Mouse (Mus musculus) cerebellum, adult 8-10 months (tissue): ENCODE measurements around the gene Strada.
"Not testable (repeated sequence)": the region's sequence is repeated elsewhere in the genome, so short reads cannot be mapped to it uniquely, and the experiment has no call there.

ENCODE experiments used
- DNase-seq: peaks from one replicate; pipeline ENCODE4 v3.0.0; 2022

Strada gene

DNA sequence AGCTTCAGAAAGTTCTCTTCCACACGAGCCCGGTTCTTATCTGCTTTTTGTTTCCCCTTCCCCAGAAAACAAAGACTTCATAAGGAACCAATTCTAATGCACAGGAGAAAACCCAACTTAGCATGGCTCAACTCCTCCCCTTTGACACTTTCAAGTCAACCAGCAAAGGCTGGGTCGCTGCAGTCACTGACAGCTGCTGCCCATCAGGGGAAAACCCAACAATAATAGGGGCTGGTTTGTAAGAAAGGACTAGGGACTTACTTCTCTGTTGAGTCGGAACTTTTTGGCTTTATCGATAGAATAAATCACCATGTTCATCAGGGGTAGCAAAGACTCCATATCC, at the start of gene Strada:
TSS of gene Strada (minus strand) at position 46 of the 343 bp plus-strand sequence.
- no peak for DNase-seq

DNA sequence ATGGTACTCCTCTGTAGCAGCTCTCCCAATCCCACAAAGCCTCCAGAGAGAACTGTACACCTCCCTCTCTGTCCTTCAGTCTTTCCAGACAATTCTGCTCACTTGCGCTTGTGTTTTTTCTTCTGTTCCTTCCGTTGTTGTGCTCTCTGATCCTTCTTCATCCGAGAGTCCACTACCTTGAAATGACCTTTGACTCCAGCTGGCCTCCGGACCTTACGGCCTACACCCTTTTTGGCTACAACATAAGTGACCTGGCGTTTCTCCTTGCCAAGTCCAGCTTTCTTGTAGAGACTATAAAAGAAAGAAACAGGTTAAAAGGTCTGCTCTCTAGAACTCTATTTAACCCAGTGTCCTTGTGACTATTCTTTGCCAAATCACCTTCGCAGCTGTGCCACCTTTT, 47.4 kb upstream of the Strada start:
- DNase-seq: no peak

DNA sequence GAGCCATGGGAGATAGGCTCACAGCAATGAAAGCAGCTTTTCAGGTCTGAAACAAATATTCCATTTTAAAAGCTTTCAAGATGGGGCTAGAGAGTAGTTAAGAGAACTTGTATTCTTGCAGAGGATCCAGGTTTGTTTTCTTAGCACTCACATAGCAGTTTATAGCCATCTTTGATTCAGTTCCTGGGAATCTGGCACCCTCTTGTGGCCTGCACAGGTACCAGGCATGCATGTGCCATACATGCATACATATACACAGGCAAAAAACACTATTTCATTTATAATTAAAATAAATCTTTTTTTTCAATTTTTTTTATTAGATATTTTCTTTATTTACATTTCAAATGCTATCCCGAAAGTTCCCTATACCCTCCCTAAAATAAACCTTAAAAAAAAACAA, 44.9 kb upstream of the Strada start:
- no peak for DNase-seq

DNA sequence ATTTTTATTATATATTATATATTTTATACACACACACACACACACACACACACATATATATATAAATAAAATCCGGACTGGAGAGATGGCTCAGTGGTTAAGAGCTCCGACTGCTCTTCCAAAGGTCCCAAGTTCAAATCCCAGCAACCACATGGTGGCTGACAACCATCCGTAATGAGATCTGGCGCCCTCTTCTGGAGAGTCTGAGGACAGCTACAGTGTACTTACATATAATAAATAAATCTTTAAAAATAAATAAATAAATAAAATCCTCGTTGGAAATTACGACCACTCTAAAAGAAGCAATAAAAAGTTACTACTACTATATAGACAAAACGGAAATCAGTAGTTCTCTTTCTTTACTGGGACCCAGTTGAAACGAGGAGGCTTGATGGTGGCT, 32.0 kb upstream of the Strada start:
- not testable (repeated sequence) for DNase-seq

- DNase-seq: no peak
Measured at GRCm38 (mm10) chr11:106220603-106221002, 18.6 kb upstream of the Strada start.

GRCm38 (mm10) chr11:106216730-106217490, 14.9 kb upstream of the Strada start, which contains the start of gene Ddx42:
Ddx42 (plus strand) TSS chr11:106216926.
- DNase-seq: peak; percentile 89

GRCm38 (mm10) chr11:106215927-106216729, 14.2 kb upstream of the Strada start, which contains the start of gene Ccdc47:
Ccdc47 (minus strand) TSS chr11:106216344.
- DNase-seq: peak; percentile 95

GRCm38 (mm10) chr11:106215450-106215859, 13.5 kb upstream of the Strada start:
- no peak for DNase-seq

DNA sequence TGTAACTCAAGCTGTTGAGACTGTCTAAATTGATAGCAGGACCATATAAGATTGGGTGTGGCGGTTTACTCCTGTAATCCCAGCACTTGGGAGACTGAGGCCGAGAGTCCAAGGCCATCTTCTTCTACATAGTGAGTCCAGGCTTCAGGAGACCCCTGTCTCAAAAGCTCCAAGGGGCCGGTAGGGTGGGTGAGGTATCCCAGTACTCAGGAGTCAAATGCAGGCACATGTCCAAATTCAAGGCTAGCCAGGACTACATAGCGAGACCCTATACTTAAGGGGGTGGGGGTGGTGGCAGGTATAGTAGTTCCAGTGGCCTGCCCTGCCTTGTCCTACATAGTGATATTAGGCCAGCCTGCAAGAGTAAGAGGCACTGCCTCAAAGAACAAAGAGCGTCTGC, 12.9 kb upstream of the Strada start:
- no peak for DNase-seq

GRCm38 (mm10) chr11:106212771-106213170, 10.8 kb upstream of the Strada start:
- DNase-seq: no peak

- DNase-seq: no peak
Measured at GRCm38 (mm10) chr11:106201337-106202122, 438 bp downstream of the Strada start.

DNA sequence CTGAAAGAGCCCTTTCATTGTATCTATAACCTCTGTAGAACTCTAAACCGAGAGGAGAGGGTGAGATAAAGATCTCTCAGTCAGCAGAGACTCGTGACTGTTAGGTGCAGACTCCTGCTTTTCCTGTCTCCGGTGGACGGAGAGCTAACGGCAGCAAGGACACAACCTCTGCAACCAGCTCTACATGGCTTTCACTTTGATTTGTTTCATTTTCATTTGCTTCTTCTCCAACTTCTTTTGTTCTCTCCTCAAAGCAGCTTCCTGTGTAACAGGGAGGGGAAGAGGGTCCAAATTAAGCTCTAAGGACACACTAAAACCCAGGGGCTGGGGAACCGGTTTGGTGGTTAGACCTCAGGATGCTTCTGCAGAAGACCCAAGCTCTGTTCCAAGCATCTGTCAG, 1.2 kb downstream of the Strada start:
- DNase-seq: no peak

- not testable (repeated sequence) for DNase-seq
Measured at GRCm38 (mm10) chr11:106199997-106200396, 2.0 kb downstream of the Strada start.

GRCm38 (mm10) chr11:106198277-106198676, 3.7 kb downstream of the Strada start:
- DNase-seq: no peak

DNA sequence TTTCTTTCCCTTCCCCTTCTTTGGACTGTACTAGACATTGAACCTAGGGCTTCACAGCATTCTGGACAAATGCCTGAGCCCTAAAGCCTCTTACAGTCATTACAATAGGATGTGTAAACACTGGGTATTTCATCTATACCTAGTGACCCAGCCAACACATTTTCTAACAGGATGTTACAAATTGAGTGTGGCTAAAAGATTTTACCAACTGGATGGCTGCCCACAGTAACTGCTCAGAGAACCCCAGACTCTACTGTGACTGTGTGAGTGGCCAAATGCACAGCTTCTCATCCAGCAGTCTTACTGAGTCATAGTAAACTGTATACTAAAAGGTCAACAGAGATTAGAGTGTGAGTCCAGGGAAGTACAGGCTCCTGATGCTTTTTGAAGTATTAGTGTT, 6.6 kb downstream of the Strada start:
- DNase-seq: no peak

DNA sequence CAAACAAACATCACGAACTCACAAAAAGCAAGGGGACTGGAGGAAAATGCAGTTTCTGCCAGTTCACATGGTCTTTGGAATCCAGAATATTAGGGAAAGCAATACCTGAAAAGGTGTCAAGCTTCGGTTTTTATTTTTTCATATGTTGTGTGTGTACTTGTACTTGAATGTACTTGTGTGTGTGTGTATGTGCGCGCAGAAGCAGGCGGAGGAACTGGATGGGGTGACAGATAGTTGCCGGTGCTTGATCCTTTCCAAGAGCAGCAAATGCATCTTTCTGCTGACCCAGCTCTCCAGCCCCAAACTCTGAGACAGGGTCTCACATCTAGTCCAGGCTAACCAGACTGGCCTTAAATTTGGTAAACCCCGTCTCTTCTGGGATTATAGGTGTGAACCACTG, 7.1 kb downstream of the Strada start:
- no peak for DNase-seq

- DNase-seq: no peak
Measured at GRCm38 (mm10) chr11:106194155-106194541, 7.8 kb downstream of the Strada start.

GRCm38 (mm10) chr11:106193371-106194154, 8.4 kb downstream of the Strada start:
- peak; percentile 96 for DNase-seq

GRCm38 (mm10) chr11:106192657-106193370, 9.2 kb downstream of the Strada start:
- no peak for DNase-seq

GRCm38 (mm10) chr11:106192241-106192640, 9.7 kb downstream of the Strada start:
- DNase-seq: no peak

DNA sequence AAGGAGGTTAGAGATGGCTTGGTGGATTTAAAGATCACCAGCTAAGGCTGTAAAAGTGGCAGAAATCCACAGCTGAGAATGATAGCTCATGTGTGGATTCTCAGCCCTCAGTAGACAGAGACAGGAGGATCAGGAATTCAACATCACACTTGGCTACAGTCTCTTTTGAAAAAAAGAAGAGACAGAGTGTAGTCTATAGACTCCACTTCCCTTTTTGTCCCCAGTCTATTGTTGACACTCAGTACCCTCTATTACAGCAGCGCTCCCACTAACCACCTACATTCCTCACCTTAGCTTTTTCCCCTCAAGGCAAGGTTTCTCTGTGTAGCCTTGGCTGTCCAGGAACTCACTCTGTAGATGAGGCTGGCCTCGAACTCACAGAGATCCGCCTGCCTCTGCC, 10.3 kb downstream of the Strada start:
- DNase-seq: no peak

DNA sequence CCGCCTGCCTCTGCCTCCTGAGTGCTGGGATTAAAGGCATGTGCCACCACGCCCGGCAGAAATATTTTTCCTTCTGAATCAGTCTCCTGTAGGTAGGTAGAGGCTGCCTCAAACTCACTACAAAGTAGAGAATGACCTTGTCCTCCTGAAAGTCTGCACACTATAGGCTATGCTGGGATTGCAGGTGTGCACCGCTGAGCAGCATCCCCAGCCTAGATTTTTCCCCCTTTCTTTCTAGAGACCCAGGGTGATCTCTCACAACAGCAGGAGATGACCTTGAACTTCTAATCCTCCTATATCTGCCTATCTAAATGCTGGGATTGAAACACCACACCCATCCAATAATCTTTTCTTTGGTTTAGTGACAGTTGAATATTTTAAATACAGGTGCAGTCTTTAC, 14.6 kb downstream of the Strada start:
- no peak for DNase-seq
